Mouse (Mus musculus): ENCODE measurements around the gene Adgrl4. TPM values are rescaled to one million over a fixed set of nuclear protein-coding genes. Genes with fewer than 3 reads are reported as not detected.

The Adgrl4 gene
- polyA plus RNA-seq, 1 experiment from 2014 or later = 4.2 TPM

DNA sequence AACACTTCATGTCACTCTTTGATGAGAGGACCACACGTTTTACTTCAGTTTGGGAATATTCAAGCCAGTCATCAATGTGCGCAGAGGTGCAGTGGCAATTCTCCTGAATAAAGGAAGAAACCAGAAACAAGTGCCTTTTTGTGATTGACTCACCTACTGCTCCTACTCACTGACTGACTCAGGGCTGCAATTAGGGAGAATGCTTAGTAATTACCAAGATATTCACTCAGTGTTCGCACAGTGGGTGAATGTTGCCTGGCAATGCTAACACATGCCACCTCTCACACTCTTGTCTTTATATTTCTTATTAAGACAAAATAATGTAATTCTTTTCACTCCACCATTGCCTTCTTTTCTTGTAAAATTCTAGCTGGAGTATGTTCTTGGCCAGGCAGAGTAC, 138.5 kb downstream of the Adgrl4 start:
- no peak overlapping the region for H3K4me3 ChIP-seq (ENCODE audit: low read depth, low read length)
- ATAC-seq (ENCODE audit: low FRiP score, low TSS enrichment) (no peak), DNase-seq (ENCODE audit: low spot score) (no peak)
- H3K9ac ChIP-seq (ENCODE audit: low read length) = no peak overlapping the region
- no peak overlapping the region for H3K27ac ChIP-seq (replicated peaks)
- TF ChIP-seq EP300 (optimal IDR thresholded peaks at IDR 0.05) = no peak
- TF ChIP-seq CTCF (IDR thresholded peaks at IDR 0.05; ENCODE audit: low read depth) = no peak
- no peaks in the 10 kb centered on the region for H3K36me3 ChIP-seq (ENCODE audit: control insufficient read depth, insufficient read depth, low read length)
- no peaks in the 10 kb centered on the region for H3K4me1 ChIP-seq (replicated peaks; ENCODE audit: control insufficient read depth, insufficient read depth)
- no peaks in the 10 kb centered on the region for H3K27me3 ChIP-seq (ENCODE audit: control insufficient read depth, insufficient read depth, low read length)
- WGBS = 89% methylated on average over 3 of the region's 3 CpGs
- no peaks in the 10 kb centered on the region for H3K9me3 ChIP-seq (ENCODE audit: control insufficient read depth, low read length)
- H3K4me2 ChIP-seq (replicated peaks; ENCODE audit: low read depth) = no peak overlapping the region

DNA sequence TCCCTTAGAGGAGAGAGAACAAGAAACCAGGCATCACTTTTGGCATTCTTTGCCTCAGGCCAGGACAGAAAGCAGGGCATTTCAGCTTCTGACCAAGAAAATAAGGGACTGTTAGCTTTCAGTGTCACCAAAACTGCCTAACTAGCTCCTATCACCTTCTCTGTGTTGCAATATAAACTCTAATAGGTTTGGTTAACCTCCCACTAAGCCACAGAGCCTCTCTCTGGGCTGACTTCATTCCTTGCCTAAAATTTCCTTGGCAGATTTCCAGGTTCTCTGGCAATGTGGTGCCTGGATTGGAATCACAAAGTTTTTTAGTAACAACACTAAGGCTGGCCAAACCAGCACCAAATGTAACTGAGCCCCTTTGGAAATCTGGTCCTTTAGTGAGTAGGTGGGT, 154.2 kb downstream of the Adgrl4 start:
- Histone ChIP-seq H3K27ac (replicated peaks) (no peak overlapping the region), H3K4me3 (ENCODE audit: low read depth, low read length) (no peak overlapping the region), H3K9ac (ENCODE audit: low read length) (no peak overlapping the region), H3K9me3 (ENCODE audit: control insufficient read depth, low read length) (no peaks in the 10 kb centered on the region), H3K4me2 (replicated peaks; ENCODE audit: low read depth) (no peak overlapping the region), H3K27me3 (ENCODE audit: control insufficient read depth, insufficient read depth, low read length) (no peaks in the 10 kb centered on the region), H3K36me3 (ENCODE audit: control insufficient read depth, insufficient read depth, low read length) (no peaks in the 10 kb centered on the region), H3K4me1 (replicated peaks; ENCODE audit: control insufficient read depth, insufficient read depth) (no peaks in the 10 kb centered on the region)
- TF ChIP-seq CTCF (IDR thresholded peaks at IDR 0.05; ENCODE audit: low read depth) (no peak), EP300 (optimal IDR thresholded peaks at IDR 0.05) (no peak)
- ATAC-seq (ENCODE audit: low FRiP score, low TSS enrichment) = no peak
- no peak for DNase-seq (ENCODE audit: low spot score)
